Mouse (Mus musculus) E14TG2a.4 (cell line): ENCODE measurements around the gene Pxmp4.

Source experiments
- CTCF ChIP-seq: conservative IDR thresholded peaks from 2 replicates; pipeline ENCODE4 v1.5.1; 2014; ENCODE audit warnings: low read length
- NANOG ChIP-seq: IDR thresholded peaks from 2 replicates; pipeline ENCODE4 v1.6.1; 2014; ENCODE audit warnings: borderline replicate concordance, low read length, mixed read lengths
- POU5F1 ChIP-seq: IDR thresholded peaks from 2 replicates; pipeline ENCODE4 v1.6.1; 2014; ENCODE audit warnings: low read length, borderline replicate concordance

- TF ChIP-seq CTCF (no peak), POU5F1 (no peak), NANOG (no peak)
Measured at GRCm38 (mm10) chr2:154583906-154584872, 19.3 kb downstream of the Pxmp4 start.
